22 mouse cellular contexts compared by ENCODE assay signal in genomic region chr5:20865193-20865755, GRCm38 (mm10). TPM values are rescaled to one million over a fixed set of nuclear protein-coding genes. Genes with fewer than 3 reads are reported as not detected.
DNase-seq lines count a peak whose midpoint lies in the region; ATAC-seq lines count a peak whose summit lies in the region.
"Had no signal": no experiment of that assay in that cellular context is flagged by ENCODE, and none has a peak within 500 bp of the region (broad histone marks: within the 10 kb centered on the region; RNA-seq: fewer than 3 reads in every experiment).

No protein-coding gene starts in this region.

- H3K9ac ChIP-seq in lung, embryonic 16.5 days (ENCODE audit: low read length): no peak overlapping the region
- no peak overlapping the region for H3K9ac ChIP-seq in hindbrain, embryonic 14.5 days
- H3K9ac ChIP-seq: forebrain, embryonic 12.5 days; heart, embryonic 12.5 days; liver, embryonic 13.5 days had no signal

- no peaks in the 10 kb centered on the region for H3K27me3 ChIP-seq in lung, embryonic 16.5 days (ENCODE audit: control insufficient read depth, insufficient read depth, low read depth, low read length)
- no peaks in the 10 kb centered on the region for H3K27me3 ChIP-seq in hindbrain, embryonic 14.5 days (ENCODE audit: control insufficient read depth, insufficient read depth, low read length)
- H3K27me3 ChIP-seq: forebrain, embryonic 12.5 days; heart, embryonic 12.5 days; liver, embryonic 13.5 days had no signal

- no peaks in the 10 kb centered on the region for H3K36me3 ChIP-seq in lung, embryonic 16.5 days (ENCODE audit: control insufficient read depth, insufficient read depth, low read length)
- no peaks in the 10 kb centered on the region for H3K36me3 ChIP-seq in hindbrain, embryonic 14.5 days (replicated peaks; ENCODE audit: control insufficient read depth, insufficient read depth)
- H3K36me3 ChIP-seq: forebrain, embryonic 12.5 days; heart, embryonic 12.5 days; liver, embryonic 13.5 days had no signal

- ATAC-seq in frontal cortex, adult (ENCODE audit: low TSS enrichment): peak; percentile 62
- peak; percentile 57; the same call in 1 of the 2 replicates for ATAC-seq in lung, embryonic 16.5 days (ENCODE audit: low read depth)
- no peak for ATAC-seq in megakaryocyte-erythroid progenitor cell, adult 5-6 weeks (replicated peaks; ENCODE audit: low FRiP score, low TSS enrichment, poor library complexity, severe bottlenecking)
- ATAC-seq in hindbrain, embryonic 14.5 days (ENCODE audit: low FRiP score): no peak
- ATAC-seq: hindbrain, embryonic 16.5 days had no signal

- no peaks in the 10 kb centered on the region for H3K4me1 ChIP-seq in lung, embryonic 16.5 days (replicated peaks; ENCODE audit: control insufficient read depth, insufficient read depth, low read length)
- H3K4me1 ChIP-seq in hindbrain, embryonic 14.5 days (replicated peaks; ENCODE audit: control insufficient read depth, insufficient read depth, low read length): no peaks in the 10 kb centered on the region
- H3K4me1 ChIP-seq: forebrain, embryonic 12.5 days had no signal

- H3K9me3 ChIP-seq in lung, embryonic 16.5 days (ENCODE audit: control insufficient read depth, low read length): no peaks in the 10 kb centered on the region
- no peaks in the 10 kb centered on the region for H3K9me3 ChIP-seq in hindbrain, embryonic 14.5 days (ENCODE audit: control insufficient read depth, low read length)
- H3K9me3 ChIP-seq: forebrain, embryonic 12.5 days; heart, embryonic 12.5 days; liver, embryonic 13.5 days had no signal

- DNase-seq in frontal cortex, adult 2 months (ENCODE audit: extremely low spot score in 1 of 2, low spot score in 1 of 2): no peak
- DNase-seq in lung, adult 18-20 months: no peak
- peak; percentile 34 for DNase-seq in induced T-regulatory cell, adult 2 months (ENCODE audit: low read depth)
- DNase-seq in hindbrain, embryonic 14.5 days (ENCODE audit: low spot score): no peak
- no peak for DNase-seq in cerebellum, postnatal 10 days
- DNase-seq: adrenal gland, postnatal 14 days; cerebellum, adult 8-10 months; kidney, adult 18-20 months; liver, embryonic 13.5 days; lung, postnatal 36 days; midbrain, embryonic 14.5 days; spleen, adult 18-20 months; thymus, postnatal 14 days had no signal

- no peak overlapping the region for H3K4me2 ChIP-seq in lung, embryonic 16.5 days (ENCODE audit: low read depth, low read length)
- H3K4me2 ChIP-seq in hindbrain, embryonic 14.5 days (replicated peaks): no peak overlapping the region
- H3K4me2 ChIP-seq: forebrain, embryonic 12.5 days; heart, embryonic 12.5 days; liver, embryonic 13.5 days had no signal

- no peak overlapping the region for H3K4me3 ChIP-seq in lung, embryonic 16.5 days (ENCODE audit: low read length)
- H3K4me3 ChIP-seq in hindbrain, embryonic 14.5 days (replicated peaks; ENCODE audit: low read length): no peak overlapping the region
- H3K4me3 ChIP-seq: forebrain, embryonic 12.5 days; heart, embryonic 12.5 days; left cerebral cortex, adult 2 months; liver, embryonic 13.5 days; myocyte had no signal

- 45% methylated on average over 2 of the region's 2 CpGs for WGBS in lung, embryonic 16.5 days
- WGBS in hindbrain, embryonic 14.5 days: 90% methylated on average over 2 of the region's 2 CpGs

- no peak overlapping the region for H3K27ac ChIP-seq in lung, embryonic 16.5 days (ENCODE audit: low read length)
- no peak overlapping the region for H3K27ac ChIP-seq in hindbrain, embryonic 14.5 days
- H3K27ac ChIP-seq: forebrain, embryonic 12.5 days; left cerebral cortex, adult 2 months; liver, embryonic 13.5 days; stomach, postnatal 0 days had no signal

RNA-seq across cellular contexts. Expression of gene Phtf2, which starts 16.6 kb away (rescaled TPM):
- 11.5 and 12.4 TPM in 2 replicates for polyA plus RNA-seq in frontal cortex, adult 2 months (2012; rRNA removed)
- 9.3 and 10.1 TPM in 2 replicates for polyA plus RNA-seq in lung, embryonic 16.5 days (2015; fragmentation: Nextera tagmentation; extraction: Ambion mirVana)
- total RNA-seq in megakaryocyte-erythroid progenitor cell, adult 5-6 weeks (2014; fragmentation: Nextera tagmentation): 20.2 and 24.6 TPM in 2 replicates
- 31.2 and 36.4 TPM in 2 replicates for total RNA-seq in megakaryocyte-erythroid progenitor cell, adult 5-6 weeks (2017)
- polyA plus RNA-seq in hindbrain, embryonic 14.5 days (2014; fragmentation: Nextera tagmentation; extraction: Ambion mirVana): 29.6 and 32.6 TPM in 2 replicates

RNA-seq across cellular contexts. Expression of gene Tmem60, which starts 16.7 kb away (rescaled TPM):
- 27.9 and 30.8 TPM in 2 replicates for polyA plus RNA-seq in frontal cortex, adult 2 months (2012; rRNA removed)
- 45.8 and 47.4 TPM in 2 replicates for polyA plus RNA-seq in lung, embryonic 16.5 days (2015; fragmentation: Nextera tagmentation; extraction: Ambion mirVana)
- 21.3 and 29.1 TPM in 2 replicates for total RNA-seq in megakaryocyte-erythroid progenitor cell, adult 5-6 weeks (2014; fragmentation: Nextera tagmentation)
- total RNA-seq in megakaryocyte-erythroid progenitor cell, adult 5-6 weeks (2017): 15.4 and 21.5 TPM in 2 replicates
- polyA plus RNA-seq in hindbrain, embryonic 14.5 days (2014; fragmentation: Nextera tagmentation; extraction: Ambion mirVana): 65.4 and 73.6 TPM in 2 replicates

Comparison
In these comparisons a context has a peak if more than half of its experiments do, and no peak if none do; other contexts are left out.
1. ATAC-seq: peak in frontal cortex, adult (single experiment) and lung, embryonic 16.5 days (single experiment); none in megakaryocyte-erythroid progenitor cell, adult 5-6 weeks (single experiment) and hindbrain, embryonic 14.5 days (single experiment).